Mouse (Mus musculus) Patski (cell line): ENCODE results near the gene Creb1. TPM values are rescaled to one million over a fixed set of nuclear protein-coding genes. Genes with fewer than 3 reads are reported as not detected.

Experiments used
- ATAC-seq: fragments of 100-300 bp; one replicate; pipeline ENCODE4 v1.8.0; 2021
- CTCF ChIA-PET: fragments of 350-600 bp; sonication (Branson Sonifier 250); formaldehyde crosslinking; loops from one replicate; lab custom pipeline; 2022; ENCODE audit warnings: inconsistent platforms; lab: Charles Lee
- POLR2A ChIA-PET: fragments of 350-600 bp; sonication (Branson Sonifier 250); formaldehyde crosslinking; loops from one replicate; lab custom pipeline; 2022; ENCODE audit warnings: antibody characterized with exemption, inconsistent platforms; lab: Charles Lee
- DNase-seq: peaks from one replicate; pipeline ENCODE4 v3.0.0-alpha.2; 2011; ENCODE audit warnings: low read depth, low spot score
- H3K27me3 ChIP-seq: fragments of 371-371 bp; one replicate; pipeline ENCODE4 v1.5.1; 2021
- CTCF ChIP-seq: fragments of 100-300 bp; IDR thresholded peaks from one replicate; pipeline ENCODE4 v1.5.1; 2021
- in situ Hi-C: fragments of 300-500 bp; cut with MboI; formaldehyde crosslinking; loops from 3 replicates; pipeline ENCODE4 v1.11.1; 2018; ENCODE audit warnings: low pct_unique_long_range_greater_than_20kb, mixed read lengths
- polyA plus RNA-seq: library from polyadenylated mRNA; unstranded; gene quantifications from one replicate; pipeline ENCODE4 v1.2.3, GENCODE M21; 2021

The Creb1 gene
- polyA plus RNA-seq, 1 experiment from 2014 or later, result 27.1 TPM

DNA sequence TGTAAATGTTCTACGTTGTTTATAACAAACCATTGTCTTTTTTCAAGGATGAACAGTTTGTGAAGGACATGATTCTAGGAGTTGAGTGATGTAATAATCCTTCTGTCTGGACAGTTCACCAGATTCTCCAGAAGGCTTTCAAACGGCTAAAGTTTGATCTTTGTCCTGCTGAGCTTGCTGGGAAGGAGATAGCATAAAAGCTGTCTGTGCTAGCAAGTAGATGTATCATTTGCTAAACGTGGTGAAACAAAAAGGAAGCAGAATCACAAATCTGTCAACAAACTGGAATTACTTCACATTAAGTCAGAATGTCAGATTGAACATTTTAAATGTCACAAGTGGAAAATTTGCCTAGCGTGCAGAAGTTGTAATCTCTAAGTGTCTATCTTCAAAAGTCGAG lies 66.5 kb downstream of the Creb1 start:
- ATAC-seq, result no peak
- ChIA-PET CTCF (interaction anchor here (1.0 to 1.6 kb wide), 3 partner anchors 9 to 48 kb away, joined by 3 read pairs; no protein-coding TSS in a partner anchor), POLR2A (no interaction called here)
- in situ Hi-C loops, result no loop called here
- no peak for DNase-seq
- no peaks in the 10 kb centered on the region for H3K27me3 ChIP-seq
- TF ChIP-seq CTCF, result no peak

DNA sequence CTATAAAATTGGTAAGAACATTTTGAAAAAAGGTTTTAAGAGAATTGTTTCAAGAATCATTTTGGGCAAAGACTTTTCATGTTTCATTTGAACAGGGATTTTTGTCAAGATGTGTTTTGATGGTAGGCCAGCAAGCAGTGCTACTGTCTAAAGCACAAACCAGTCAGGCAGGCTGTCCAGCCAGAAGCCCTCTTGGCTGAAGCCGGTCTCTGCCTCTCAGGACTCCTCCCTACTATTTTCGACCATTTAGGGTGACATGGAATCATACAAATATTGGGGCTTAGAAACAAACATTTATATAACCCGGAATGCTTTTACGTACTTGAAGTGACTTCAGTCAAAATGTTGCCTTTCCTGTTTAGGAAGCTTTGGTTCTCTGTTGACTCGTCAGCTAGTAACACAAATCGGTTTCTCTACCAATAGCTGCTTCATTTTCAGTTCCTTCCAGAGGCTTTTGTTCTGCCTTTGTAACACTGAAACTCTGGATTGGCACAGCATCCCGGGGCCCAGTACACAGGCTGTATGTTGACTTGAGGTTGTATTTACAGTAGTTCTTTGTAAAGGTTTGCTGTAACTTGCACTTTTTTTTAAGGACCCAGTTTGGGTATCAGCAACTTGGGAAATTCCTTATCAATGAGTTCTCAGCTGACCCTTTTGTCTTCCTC lies 68.1 kb downstream of the Creb1 start:
- ATAC-seq, result no peak
- TF ChIP-seq CTCF, result no peak
- CTCF ChIA-PET, result interaction anchor here (0.9 to 1.5 kb wide), 2 partner anchors 9 to 16 kb away, joined by 3 to 5 read pairs; partner anchors contain the start of gene Mettl21a
- H3K27me3 ChIP-seq, result no peaks in the 10 kb centered on the region
- DNase-seq, result no peak
- POLR2A ChIA-PET, result interaction anchor here (0.5 to 1.4 kb wide), 3 partner anchors 10 to 68 kb away, joined by 3 to 8 read pairs (median 3); partner anchors contain the start of gene Creb1
- in situ Hi-C loops, result no loop called here

DNA sequence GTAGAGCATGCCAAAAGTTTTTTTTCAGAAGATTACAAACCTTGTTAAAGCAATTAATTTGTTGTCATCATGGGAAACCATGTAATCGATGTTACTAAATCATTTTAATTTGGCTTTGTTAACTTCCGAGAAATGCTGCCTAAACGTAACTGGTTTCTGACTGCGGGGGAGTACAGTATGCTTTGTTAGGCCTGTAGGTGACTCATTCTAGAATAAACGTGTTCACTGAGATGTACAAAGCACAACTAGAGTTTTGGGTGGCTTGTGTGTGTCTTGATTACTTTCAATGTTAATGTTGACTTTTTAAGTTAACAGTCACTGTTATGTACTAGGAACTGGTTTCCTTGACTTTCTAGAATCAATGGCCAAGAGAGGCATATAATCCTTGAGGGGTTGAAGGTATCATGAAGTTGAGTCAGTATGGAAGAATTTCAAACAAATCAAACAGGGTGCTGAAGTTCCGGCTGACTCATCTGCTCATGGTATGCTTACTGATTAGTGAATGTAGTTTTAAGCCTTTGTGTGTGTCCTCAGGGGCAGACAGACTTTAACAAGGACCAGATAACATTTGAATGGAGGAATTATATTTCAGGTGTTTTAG lies 68.9 kb downstream of the Creb1 start:
- CTCF ChIA-PET, result interaction anchor here (1.5 to 2.6 kb wide), 2 partner anchors 10 to 14 kb away, joined by 5 to 7 read pairs; no protein-coding TSS in a partner anchor
- POLR2A ChIA-PET, result interaction anchor here (1.0 to 1.4 kb wide), 2 partner anchors 12 to 69 kb away, joined by 3 read pairs; partner anchors contain the start of gene Creb1
- ATAC-seq (peak; percentile 88), DNase-seq (no peak)
- H3K27me3 ChIP-seq, result no peaks in the 10 kb centered on the region
- no peak for TF ChIP-seq CTCF
- in situ Hi-C loops, result no loop called here

DNA sequence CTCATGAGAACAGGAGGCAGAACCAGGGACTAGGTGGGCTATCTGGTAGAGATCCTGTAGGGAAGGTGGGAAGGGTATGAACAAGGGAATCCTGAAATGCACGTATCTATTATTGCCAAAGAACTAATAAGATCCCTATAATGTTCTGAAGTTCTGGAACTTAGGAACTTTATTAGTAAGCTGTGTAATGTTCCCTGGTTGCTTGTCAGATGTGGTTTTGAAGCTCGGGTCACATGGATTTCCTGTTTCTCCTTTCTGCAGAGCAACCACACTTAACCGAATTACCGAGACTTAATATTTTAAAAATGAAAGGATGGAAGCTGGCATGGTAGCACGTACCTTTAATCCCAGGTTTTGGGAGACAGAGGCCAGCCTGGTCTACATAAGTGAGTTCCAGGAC lies 70.9 kb downstream of the Creb1 start:
- no peaks in the 10 kb centered on the region for H3K27me3 ChIP-seq
- ATAC-seq (no peak), DNase-seq (no peak)
- ChIA-PET CTCF (interaction anchor here (1.0 to 2.6 kb wide), 2 partner anchors 12 to 14 kb away, joined by 3 to 7 read pairs; partner anchors contain the start of gene Mettl21a), POLR2A (no interaction called here)
- in situ Hi-C loops, result no loop called here
- TF ChIP-seq CTCF, result no peak

DNA sequence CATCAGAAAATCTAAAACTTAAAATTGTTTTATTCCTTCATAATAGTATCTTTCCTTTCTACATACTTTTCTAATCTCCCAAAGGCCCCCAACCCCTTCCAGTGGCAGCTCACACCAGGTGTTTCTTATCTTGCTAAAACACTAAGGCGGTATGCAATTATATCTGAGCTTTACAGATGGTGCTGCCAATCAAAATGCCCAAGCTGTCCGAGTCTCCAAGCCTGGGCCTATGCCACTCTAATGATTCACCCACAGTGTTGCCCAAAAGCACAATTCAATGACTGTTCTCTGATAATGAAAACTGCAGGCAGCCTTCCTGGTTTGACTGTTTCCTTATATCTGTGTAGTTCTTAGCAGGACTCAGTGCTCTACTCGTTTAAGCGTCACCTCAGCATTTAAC lies 76.7 kb downstream of the Creb1 start:
- no peak for TF ChIP-seq CTCF
- CTCF ChIA-PET, result interaction anchor here (1.4 kb wide), 1 partner anchor 10 kb away, joined by 3 read pairs; no protein-coding TSS in a partner anchor
- H3K27me3 ChIP-seq, result no peaks in the 10 kb centered on the region
- POLR2A ChIA-PET, result no interaction called here
- DNase-seq (no peak), ATAC-seq (no peak)
- in situ Hi-C loops, result no loop called here

DNA sequence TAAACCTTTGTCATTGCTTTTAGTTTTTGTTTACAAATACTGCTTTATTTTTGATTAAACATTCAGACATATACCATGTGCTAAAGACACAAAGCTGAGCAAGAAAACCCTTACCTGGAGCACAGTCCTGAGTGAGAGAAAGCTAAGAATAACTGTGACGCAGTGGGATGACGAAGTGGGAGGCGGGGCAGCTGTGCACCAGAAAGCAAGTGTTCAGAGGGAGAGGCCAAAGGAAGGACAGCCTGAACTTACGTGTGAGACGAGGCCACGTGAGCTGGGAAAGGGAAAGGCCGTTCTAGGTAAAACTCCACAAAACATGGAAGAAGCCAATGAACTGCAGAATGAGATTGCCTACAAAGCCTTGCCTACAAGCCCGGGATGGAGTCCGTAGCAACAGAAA lies 77.5 kb downstream of the Creb1 start:
- TF ChIP-seq CTCF, result no peak
- CTCF ChIA-PET, result interaction anchor here (0.8 to 1.4 kb wide), 3 partner anchors 11 to 95 kb away, joined by 3 read pairs; no protein-coding TSS in a partner anchor

DNA sequence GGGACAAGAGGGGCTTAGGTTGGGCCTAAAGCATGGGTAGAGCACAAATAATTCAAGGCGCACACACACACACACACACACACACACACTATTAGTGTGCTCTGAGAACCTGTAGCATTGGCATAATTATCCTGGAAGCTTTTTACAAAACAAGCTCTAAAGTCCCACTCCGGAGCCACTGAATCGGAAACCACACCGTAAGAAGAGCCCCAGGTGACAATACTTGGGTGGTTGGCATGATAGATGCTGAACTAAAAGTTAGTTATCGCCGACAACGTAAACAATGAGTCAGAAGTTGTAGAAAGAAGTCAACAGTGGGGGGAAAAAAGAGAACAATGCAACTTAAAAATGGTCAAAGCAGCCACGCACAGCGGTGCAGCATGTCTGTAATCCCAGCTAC lies 81.9 kb downstream of the Creb1 start:
- TF ChIP-seq CTCF, result no peak
- ATAC-seq, result no peak
- no peaks in the 10 kb centered on the region for H3K27me3 ChIP-seq
- ChIA-PET POLR2A (no interaction called here), CTCF (interaction anchor here (0.9 to 3.6 kb wide), 5 partner anchors 8 to 91 kb away, joined by 3 to 12 read pairs (median 7); no protein-coding TSS in a partner anchor)
- DNase-seq, result no peak
- in situ Hi-C loops, result no loop called here

More for the DNA sequence above, 77.5 kb downstream of the Creb1 start:
- H3K27me3 ChIP-seq, result no peaks in the 10 kb centered on the region
- no peak for ATAC-seq
- in situ Hi-C loops, result no loop called here
- no peak for DNase-seq
- POLR2A ChIA-PET, result no interaction called here

DNA sequence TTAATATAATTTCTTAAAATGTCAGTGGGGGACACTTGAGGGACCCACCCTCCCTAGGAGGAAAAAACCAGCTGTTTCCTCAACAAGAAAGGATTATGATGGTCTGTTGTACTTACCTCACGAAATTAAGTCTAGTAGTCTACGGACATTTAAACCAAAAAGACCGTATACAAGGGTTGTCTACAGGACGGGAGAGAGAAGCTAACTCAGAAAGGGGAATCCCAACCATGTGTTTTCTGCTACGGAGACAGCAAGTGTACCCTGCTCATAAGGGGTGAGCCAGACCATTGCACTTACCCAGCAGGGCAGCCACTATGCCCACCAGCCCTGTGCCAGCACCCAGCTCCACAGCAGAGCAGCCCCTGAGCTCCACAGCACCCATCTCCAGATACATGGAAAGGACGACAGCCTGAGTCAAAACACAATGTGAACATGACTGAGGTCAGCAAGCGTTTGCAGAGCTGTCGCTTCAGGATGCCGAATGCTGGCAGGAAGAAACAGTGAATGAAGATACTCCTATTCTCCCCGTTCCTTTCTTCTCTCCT lies 82.4 kb downstream of the Creb1 start:
- CTCF ChIA-PET, result interaction anchor here (0.9 to 3.6 kb wide), 5 partner anchors 9 to 90 kb away, joined by 3 to 12 read pairs (median 7); no protein-coding TSS in a partner anchor
- in situ Hi-C loops, result no loop called here
- POLR2A ChIA-PET, result no interaction called here
- TF ChIP-seq CTCF, result no peak
- DNase-seq (no peak), ATAC-seq (no peak)
- H3K27me3 ChIP-seq, result no peaks in the 10 kb centered on the region

DNA sequence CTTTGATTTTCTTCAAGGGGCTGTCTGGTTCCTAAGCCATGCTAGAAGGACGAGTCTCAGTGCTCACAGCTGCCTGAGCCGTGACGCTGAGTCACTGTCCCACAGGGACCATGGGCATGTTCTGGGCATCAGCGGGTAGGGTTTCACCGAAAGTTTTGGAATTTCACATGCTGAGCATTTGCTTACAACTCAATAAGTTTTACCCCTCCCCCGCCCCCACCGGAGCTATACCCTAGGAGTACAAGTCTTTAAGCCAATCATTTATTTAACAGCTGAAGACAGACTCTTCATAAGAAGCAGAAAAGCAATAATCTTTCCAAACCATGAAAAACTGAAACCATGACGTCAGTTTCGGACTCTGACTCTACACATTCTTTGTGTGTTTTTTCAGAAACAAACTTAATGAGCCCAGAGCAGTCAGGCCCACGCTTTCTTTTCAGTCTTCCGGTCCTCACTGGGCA lies 83.1 kb downstream of the Creb1 start:
- POLR2A ChIA-PET, result interaction anchor here (0.6 kb wide), 1 partner anchor 1503 kb away, joined by 4 read pairs; no protein-coding TSS in a partner anchor
- no peak for DNase-seq
- CTCF ChIA-PET, result interaction anchor here (0.9 to 3.4 kb wide), 4 partner anchors 9 to 89 kb away, joined by 3 to 18 read pairs (median 8); no protein-coding TSS in a partner anchor
- no peaks in the 10 kb centered on the region for H3K27me3 ChIP-seq
- peak; percentile 55 for ATAC-seq
- TF ChIP-seq CTCF, result no peak
- in situ Hi-C loops, result no loop called here

DNA sequence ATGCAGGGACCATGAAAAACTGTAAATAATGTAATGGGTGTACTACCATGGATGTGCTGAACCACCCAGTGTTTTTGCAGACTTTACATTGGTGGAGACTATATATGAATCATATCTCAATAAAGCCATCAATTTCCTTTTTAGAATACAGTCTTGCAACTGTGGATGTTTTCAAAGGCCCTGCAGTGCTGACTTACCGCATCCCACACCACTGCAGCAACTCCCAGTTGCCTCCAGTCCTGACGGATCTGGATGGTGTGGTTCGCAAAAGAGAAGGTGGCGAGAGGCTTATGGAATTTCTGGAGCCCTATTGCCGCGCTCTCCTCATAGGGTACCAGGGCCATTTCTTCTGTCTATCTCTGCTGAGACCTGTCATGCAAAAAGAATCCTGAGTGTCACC lies 83.6 kb downstream of the Creb1 start:
- ATAC-seq (no peak), DNase-seq (no peak)
- POLR2A ChIA-PET, result interaction anchor here (0.6 to 1.2 kb wide), 3 partner anchors 8 to 1504 kb away, joined by 3 to 5 read pairs (median 4); no protein-coding TSS in a partner anchor
- no peaks in the 10 kb centered on the region for H3K27me3 ChIP-seq
- TF ChIP-seq CTCF, result no peak
- in situ Hi-C loops, result no loop called here
- CTCF ChIA-PET, result interaction anchor here (1.1 to 3.4 kb wide), 4 partner anchors 10 to 89 kb away, joined by 3 to 18 read pairs (median 8); no protein-coding TSS in a partner anchor
